Comparison of ENCODE assay signal across 8 mouse cellular contexts in the genomic region with DNA sequence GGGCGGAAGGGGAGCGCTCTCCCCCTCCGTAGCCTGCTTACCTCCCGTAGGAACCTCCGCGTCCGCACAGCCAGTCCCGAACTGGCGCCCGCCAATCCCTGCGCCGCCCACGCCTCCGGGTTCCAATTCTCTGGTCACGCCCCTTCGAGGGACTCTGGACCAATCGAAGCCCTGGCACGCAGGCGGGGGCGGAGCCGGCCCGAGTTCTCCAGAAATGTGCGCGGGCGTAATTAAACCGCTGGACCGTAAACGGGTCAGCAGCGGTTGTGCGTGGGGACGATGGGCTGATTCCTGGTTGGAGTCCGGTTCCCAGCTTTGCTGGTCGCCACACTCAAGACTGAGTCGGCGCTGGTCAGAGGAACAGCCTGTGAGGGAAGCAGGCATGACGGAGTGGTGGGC. TPM values are rescaled to one million over a fixed set of nuclear protein-coding genes. Genes with fewer than 3 reads are reported as not detected.
A peak's percentile ranks its signal among the peaks of the same experiment; 100 is the strongest.
DNase-seq lines count a peak whose midpoint lies in the region; ATAC-seq lines count a peak whose summit lies in the region.

Plekhf1 (minus strand) TSS at position 117 of the 399 bp plus-strand sequence.

- H3K4me2 ChIP-seq in embryonic facial prominence, embryonic 11.5 days (ENCODE audit: low read depth, low read length) = peak within 1 kb of the TSS; percentile 88
- H3K4me2 ChIP-seq in midbrain, embryonic 11.5 days = peak within 1 kb of the TSS; percentile 85

- H3K4me1 ChIP-seq in embryonic facial prominence, embryonic 11.5 days (ENCODE audit: control insufficient read depth, insufficient read depth, low read length) = no peaks in the 10 kb centered on the region
- no peaks in the 10 kb centered on the region; the same call in 1 of the 2 replicates for H3K4me1 ChIP-seq in midbrain, embryonic 11.5 days (ENCODE audit: control insufficient read depth, insufficient read depth, low read length)

- H3K36me3 ChIP-seq in embryonic facial prominence, embryonic 11.5 days (replicated peaks; ENCODE audit: control insufficient read depth, insufficient read depth, low read depth, low read length) = no peaks in the 10 kb centered on the region
- no peaks in the 10 kb centered on the region for H3K36me3 ChIP-seq in midbrain, embryonic 11.5 days (ENCODE audit: control insufficient read depth, insufficient read depth, low read length)

- H3K4me3 ChIP-seq in embryonic facial prominence, embryonic 11.5 days (ENCODE audit: low read depth, low read length) = peak within 1 kb of the TSS; percentile 51
- H3K4me3 ChIP-seq in midbrain, embryonic 11.5 days (ENCODE audit: low read depth, low read length) = peak within 1 kb of the TSS; percentile 49

- H3K27me3 ChIP-seq in embryonic facial prominence, embryonic 11.5 days (ENCODE audit: control insufficient read depth, insufficient read depth, low read length) = peaks cover 4% of the 10 kb centered on the region
- peaks cover 4% of the 10 kb centered on the region for H3K27me3 ChIP-seq in midbrain, embryonic 11.5 days (ENCODE audit: control insufficient read depth, insufficient read depth, low read length)

- peak within 1 kb of the TSS; percentile 50 for H3K9ac ChIP-seq in embryonic facial prominence, embryonic 11.5 days (replicated peaks; ENCODE audit: low read length)
- H3K9ac ChIP-seq in midbrain, embryonic 11.5 days (ENCODE audit: low read length) = peak within 1 kb of the TSS; percentile 58; the same call in 1 of the 2 replicates

- no peaks in the 10 kb centered on the region for H3K9me3 ChIP-seq in embryonic facial prominence, embryonic 11.5 days (replicated peaks; ENCODE audit: control insufficient read depth, low read length)
- no peaks in the 10 kb centered on the region for H3K9me3 ChIP-seq in midbrain, embryonic 11.5 days (ENCODE audit: control insufficient read depth, low read length)

- under 1% methylated on average over 36 of the region's 36 CpGs for WGBS in embryonic facial prominence, embryonic 11.5 days
- under 1% methylated on average over 36 of the region's 36 CpGs for WGBS in midbrain, embryonic 11.5 days

- intact Hi-C loops in left cerebral cortex, postnatal 4 days (cut with DNase I) = no loop called here

- H3K27ac ChIP-seq in embryonic facial prominence, embryonic 11.5 days (replicated peaks; ENCODE audit: low read depth, low read length) = peak within 1 kb of the TSS; percentile 53; the same call in 1 of the 2 replicates
- H3K27ac ChIP-seq in midbrain, embryonic 11.5 days (ENCODE audit: low read depth, low read length) = no peak within 1 kb of the TSS

- peak; percentile 93 for ATAC-seq in embryonic facial prominence, embryonic 11.5 days (replicated peaks; ENCODE audit: insufficient number of reproducible peaks, low FRiP score, low TSS enrichment, low read depth)
- peak; percentile 95 for ATAC-seq in midbrain, embryonic 11.5 days (ENCODE audit: low FRiP score)

- peak; percentile 95 for DNase-seq in adrenal gland, postnatal 25 days
- peak; percentile 96 for DNase-seq in embryonic facial prominence, embryonic 11.5 days (ENCODE audit: low spot score)
- peak; percentile 100 for DNase-seq in heart, adult 11 months
- DNase-seq in kidney, adult 11 months = peak; percentile 96
- peak; percentile 83 for DNase-seq in left cerebral cortex, postnatal 4 days
- peak; percentile 99 for DNase-seq in midbrain, embryonic 11.5 days (ENCODE audit: low spot score, missing footprints)
- DNase-seq in right cerebral cortex, postnatal 4 days = peak; percentile 73
- DNase-seq in yolk sac, embryonic 10.5 days (ENCODE audit: low spot score) = peak; percentile 93

RNA-seq across cellular contexts. Expression of gene Plekhf1, which starts in this region (rescaled TPM):
- 1.9 and 2.2 TPM in 2 replicates for total RNA-seq in adrenal gland, postnatal 25 days (2021)
- 3.0 and 3.1 TPM in 2 replicates for polyA plus RNA-seq in embryonic facial prominence, embryonic 11.5 days (2014; fragmentation: Nextera tagmentation; extraction: Ambion mirVana)
- under 1 TPM; 0.38 to 0.44 TPM for total RNA-seq in left cerebral cortex, postnatal 4 days (2021)
- 1.4 and 1.5 TPM in 2 replicates for polyA plus RNA-seq in midbrain, embryonic 11.5 days (2014; fragmentation: Nextera tagmentation; extraction: Ambion mirVana)

Comparison
In these comparisons a context has a peak if more than half of its experiments do, and no peak if none do; other contexts are left out.
1. Peak in DNase-seq in left cerebral cortex, postnatal 4 days; RNA of the gene not detected or under 1 TPM.